Mouse (Mus musculus): Measurements from ENCODE around the gene Sept11.

DNA sequence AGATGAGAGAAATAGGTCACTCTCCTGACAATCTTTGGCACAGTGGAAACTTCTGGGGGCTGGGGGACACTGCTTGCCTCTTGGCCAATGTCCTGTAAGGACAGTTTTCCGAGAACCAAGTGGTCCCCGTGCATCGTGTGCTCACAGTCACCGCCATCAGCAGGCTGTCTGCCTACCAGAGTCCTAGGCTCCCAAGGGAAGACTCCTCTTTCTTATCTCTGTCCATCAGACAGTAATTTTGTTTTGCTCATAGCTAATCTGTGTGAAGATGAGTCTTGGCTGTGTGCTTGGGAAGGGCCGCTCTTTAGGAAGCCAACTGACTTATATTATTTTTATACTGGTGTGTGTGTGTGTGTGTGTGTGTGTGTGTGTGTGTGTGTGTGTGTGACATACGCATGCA is 52.3 kb downstream of the Sept11 start:
- no peak for TF ChIP-seq GATA1 (IDR thresholded peaks at IDR 0.05; ENCODE audit: low read length)
- no peak for TF ChIP-seq TAL1 (IDR thresholded peaks at IDR 0.05; ENCODE audit: low read length)

All from erythroblast, embryonic 14.5 days (primary cell).